Mouse (Mus musculus) bone marrow, adult 2 months (tissue): ENCODE data around the gene Tyk2. TPM values are rescaled to one million over a fixed set of nuclear protein-coding genes. Genes with fewer than 3 reads are reported as not detected.
A peak's percentile ranks its signal among the peaks of the same experiment; 100 is the strongest.

Experiments
- H3K27ac ChIP-seq: fragments of 200-500 bp; 2 replicates; pipeline ENCODE4 v1.5.1; 2012; ENCODE audit warnings: low read depth, mild to moderate bottlenecking, control low read depth, inconsistent platforms, low read length; ENCODE audit not compliant: control insufficient read depth, poor library complexity, insufficient read depth
- H3K4me1 ChIP-seq: fragments of 200-500 bp; 2 replicates; pipeline ENCODE4 v1.6.1; 2011; ENCODE audit warnings: low read length; ENCODE audit not compliant: control insufficient read depth, insufficient read depth
- H3K4me3 ChIP-seq: fragments of 200-500 bp; replicated peaks from 2 replicates; pipeline ENCODE3; 2011; ENCODE audit warnings: mild to moderate bottlenecking, low read depth, low read length, control low read depth; ENCODE audit not compliant: control insufficient read depth
- CTCF ChIP-seq: fragments of 200-500 bp; IDR thresholded peaks from 2 replicates; pipeline ENCODE4 v1.5.1; 2011; ENCODE audit warnings: low read length, control low read depth; ENCODE audit not compliant: control insufficient read depth, insufficient read depth
- POLR2A ChIP-seq: fragments of 200-500 bp; IDR thresholded peaks from 2 replicates; pipeline ENCODE4 v1.6.1; 2011; ENCODE audit warnings: low read depth, mild to moderate bottlenecking, control low read depth, low read length, borderline replicate concordance; ENCODE audit not compliant: control insufficient read depth
- WGBS: fragments of 180-500 bp; shearing (Covaris S2); methylation state at CpG from one replicate; pipeline ENCODE4 v1.1.7; 2018; 5-methylcytosine and 5-hydroxymethylcytosine counted together
- polyA plus RNA-seq: library from polyadenylated mRNA; stranded (reverse); fragments of >200 nt; gene quantifications from 2 replicates; pipeline ENCODE4 v1.2.4, GENCODE M21; 2011; ENCODE audit warnings: low replicate concordance; ENCODE audit not compliant: missing spikeins, insufficient read depth, insufficient read length

Gene Tyk2
- polyA plus RNA-seq, 1 experiment = 27.9 TPM

DNA sequence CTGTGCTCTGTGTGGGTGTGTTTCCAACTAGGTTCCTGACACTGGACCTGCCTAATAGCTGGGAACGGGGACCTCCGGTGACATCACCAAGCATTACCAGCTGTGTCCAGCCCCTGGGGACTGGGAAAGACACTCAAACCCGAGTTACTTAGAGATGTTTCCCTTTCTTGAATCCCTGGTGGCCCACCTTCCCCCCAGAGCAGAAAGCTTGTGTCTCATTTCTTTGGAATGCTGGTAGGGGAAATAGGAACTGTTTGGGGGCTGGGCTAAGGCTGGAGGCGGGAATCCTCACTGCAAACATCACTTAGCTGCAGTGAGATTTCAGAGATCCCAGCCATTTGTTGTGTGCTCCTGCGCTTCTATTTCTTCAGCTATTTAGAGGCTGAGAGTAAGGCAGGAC, 22.8 kb upstream of the Tyk2 start:
- H3K27ac ChIP-seq = no peak overlapping the region
- H3K4me1 ChIP-seq = peaks cover 6% of the 10 kb centered on the region
- H3K4me3 ChIP-seq = no peak overlapping the region
- 44% methylated on average over 5 of the region's 5 CpGs for WGBS
- TF ChIP-seq CTCF (no peak), POLR2A (no peak)

DNA sequence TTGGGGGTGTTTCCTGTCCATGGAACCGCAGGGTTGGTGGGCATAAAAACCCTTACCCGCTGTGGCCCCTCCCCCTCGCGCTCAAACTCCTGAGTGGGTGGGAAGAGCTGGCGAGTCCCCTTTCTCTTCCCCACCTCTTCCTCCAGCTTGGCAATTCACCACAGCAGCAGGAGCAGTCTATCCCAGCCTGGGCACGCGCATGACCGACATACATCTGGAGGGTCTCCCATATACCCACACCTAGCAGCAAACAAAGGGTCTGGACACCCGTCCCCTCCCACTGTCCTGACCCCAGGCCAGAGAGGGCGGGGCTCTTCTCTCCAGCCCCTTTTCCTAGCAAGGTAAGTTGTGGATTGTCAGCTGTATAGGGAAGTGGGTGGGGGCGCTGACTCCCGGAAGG, 22.3 kb upstream of the Tyk2 start:
- 10% methylated on average over 12 of the region's 12 CpGs for WGBS
- TF ChIP-seq CTCF = no peak
- no peak for TF ChIP-seq POLR2A
- Histone ChIP-seq H3K4me3 (no peak overlapping the region), H3K4me1 (peaks cover 7% of the 10 kb centered on the region), H3K27ac (no peak overlapping the region)

DNA sequence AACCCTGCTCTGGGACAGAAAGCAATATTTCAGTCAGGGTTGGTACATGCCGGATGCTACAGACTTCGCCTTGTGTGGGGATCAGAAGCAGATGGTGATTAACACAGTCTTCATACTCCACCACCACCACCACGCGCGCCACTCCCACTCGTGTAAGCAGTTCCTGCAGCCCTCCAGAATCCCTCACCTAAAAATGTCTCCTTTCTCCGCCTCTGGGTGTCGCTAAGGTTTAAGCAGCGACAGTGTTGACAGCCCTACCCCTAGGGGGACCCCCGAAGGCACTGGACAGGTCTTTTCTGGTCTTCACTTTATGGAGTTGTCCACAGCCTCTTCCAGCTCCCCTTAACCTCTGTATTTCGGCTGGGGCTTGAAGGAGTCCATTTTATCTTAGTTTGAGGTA, 21.7 kb upstream of the Tyk2 start:
- TF ChIP-seq POLR2A = no peak
- peak; percentile 45; the same call in 1 of the 2 replicates for TF ChIP-seq CTCF
- H3K27ac ChIP-seq = no peak overlapping the region
- 2% methylated on average over 11 of the region's 11 CpGs for WGBS
- no peak overlapping the region for H3K4me3 ChIP-seq
- peaks cover 7% of the 10 kb centered on the region for H3K4me1 ChIP-seq

DNA sequence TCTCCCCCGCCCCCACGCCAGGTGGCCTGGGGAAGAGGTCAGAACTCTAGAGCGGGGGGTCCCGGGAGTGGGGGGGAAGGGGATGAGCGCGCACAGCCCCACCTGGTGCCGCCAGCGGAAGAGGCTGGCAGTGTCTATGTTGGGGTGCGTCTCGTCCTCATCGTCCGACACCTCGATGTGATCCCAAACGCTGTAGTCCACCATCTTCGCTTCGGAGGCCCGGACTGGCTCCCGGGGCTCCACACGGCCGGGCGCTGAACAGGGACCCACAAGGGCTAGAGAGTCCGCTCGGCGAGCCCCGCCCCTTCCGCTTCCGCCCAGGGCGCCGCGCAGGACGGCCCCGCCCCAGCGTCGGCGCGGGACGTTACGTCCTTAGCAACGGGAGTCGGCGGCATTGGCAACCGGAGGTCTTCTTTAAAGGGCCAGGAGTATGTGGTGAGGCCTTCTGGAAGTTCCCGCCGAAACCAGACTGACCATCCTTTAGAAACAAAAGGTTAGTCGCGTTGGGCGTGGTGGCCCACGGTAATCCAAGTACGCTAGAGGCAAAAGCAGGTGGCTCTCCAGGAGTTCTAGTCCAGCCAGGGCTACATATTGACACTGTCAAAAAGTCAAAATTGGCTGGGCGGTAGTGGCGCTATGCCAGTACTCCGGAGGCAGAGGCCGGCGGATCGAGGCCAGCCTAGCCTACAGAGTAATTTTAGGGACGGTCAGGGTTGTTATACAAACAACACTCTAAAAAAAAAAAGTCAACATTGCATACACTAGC, 18.8 kb upstream of the Tyk2 start, which contains the start of gene Cdc37:
Gene Cdc37, minus strand, starts transcription at position 329 of the 766 bp plus-strand sequence.
- 3% methylated on average over 56 of the region's 56 CpGs for WGBS
- peak; percentile 63; the same call in 1 of the 2 replicates for TF ChIP-seq POLR2A
- TF ChIP-seq CTCF = no peak
- Histone ChIP-seq H3K4me3 (peak within 1 kb of the TSS; percentile 99), H3K27ac (peak within 1 kb of the TSS; percentile 83), H3K4me1 (peaks cover 9% of the 10 kb centered on the region)

DNA sequence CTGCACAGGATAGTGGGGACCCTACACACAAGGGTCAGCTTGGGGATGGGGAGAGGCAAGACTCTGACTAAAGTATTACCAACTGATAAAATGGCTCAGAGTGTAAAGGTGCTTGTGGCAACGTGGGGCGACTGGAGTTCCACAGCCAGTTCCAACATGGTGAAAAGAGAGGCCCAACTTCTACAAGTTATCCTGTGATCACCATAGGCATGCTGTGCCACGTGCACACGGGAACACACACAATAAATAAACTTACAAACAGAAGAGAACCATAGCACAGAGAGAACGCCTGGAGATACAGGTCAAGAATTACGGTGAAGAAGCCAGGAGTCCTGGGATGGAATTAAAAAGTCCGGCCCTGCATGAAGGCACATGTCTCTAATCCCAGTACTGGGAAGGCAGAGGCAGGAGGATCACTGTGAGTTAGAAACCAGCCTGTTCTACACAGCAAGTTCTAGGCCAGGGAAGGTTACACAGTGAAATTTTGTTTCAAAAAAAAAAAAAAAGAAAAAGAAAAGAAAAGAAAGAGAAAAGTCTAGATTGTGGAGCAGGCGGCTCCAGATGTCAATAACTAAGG, 18.1 kb upstream of the Tyk2 start:
- Histone ChIP-seq H3K4me3 (peak overlapping the region; percentile 99), H3K27ac (peak overlapping the region; percentile 83; the same call in 1 of the 2 replicates), H3K4me1 (peaks cover 9% of the 10 kb centered on the region)
- TF ChIP-seq POLR2A (no peak), CTCF (no peak)
- 2% methylated on average over 8 of the region's 8 CpGs for WGBS

DNA sequence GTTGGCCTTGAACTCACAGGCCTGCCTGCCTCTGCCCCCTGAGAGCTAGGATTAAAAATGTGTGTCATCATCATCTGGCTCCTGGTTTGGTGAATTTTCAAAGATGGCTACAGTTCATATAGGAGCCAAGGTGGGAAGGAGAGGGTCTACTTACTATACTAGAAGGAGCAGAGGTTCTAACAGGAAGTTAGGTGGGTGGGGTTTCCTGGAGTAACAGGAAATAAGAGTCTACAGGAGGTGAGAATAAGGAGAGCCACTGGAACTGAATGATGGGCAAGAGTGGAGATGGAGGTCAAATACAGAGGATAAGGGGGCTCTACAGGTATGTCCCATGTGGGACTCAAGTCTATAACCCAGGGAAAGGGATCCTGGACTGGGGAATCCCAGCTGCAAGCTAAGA, 17.4 kb upstream of the Tyk2 start:
- TF ChIP-seq CTCF (no peak), POLR2A (no peak)
- peaks cover 9% of the 10 kb centered on the region for H3K4me1 ChIP-seq

DNA sequence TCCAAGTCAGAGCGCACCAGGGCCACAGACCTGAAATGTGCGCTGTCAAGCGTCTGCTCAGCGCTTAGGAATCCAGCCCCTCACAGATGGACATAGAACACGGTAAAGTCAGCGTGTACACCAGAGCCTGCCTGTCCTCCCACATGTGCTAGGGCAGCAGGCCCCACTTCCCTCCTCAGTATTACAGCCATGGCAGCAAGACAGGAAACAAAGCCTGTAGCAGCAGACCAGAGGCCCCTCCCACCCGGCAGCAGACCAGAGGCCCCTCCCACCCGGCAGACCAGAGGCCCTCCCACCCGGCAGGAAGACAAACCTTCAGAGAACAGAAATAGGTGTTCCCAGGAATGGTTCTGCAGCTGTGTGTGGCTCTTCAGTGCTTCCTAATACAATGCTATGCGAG, 15.7 kb upstream of the Tyk2 start:
- H3K4me1 ChIP-seq = peaks cover 7% of the 10 kb centered on the region
- peak overlapping the region; percentile 0 for H3K4me3 ChIP-seq
- no peak for TF ChIP-seq CTCF
- 7% methylated on average over 10 of the region's 10 CpGs for WGBS
- no peak overlapping the region for H3K27ac ChIP-seq

More for the DNA sequence above, 17.4 kb upstream of the Tyk2 start:
- Histone ChIP-seq H3K27ac (no peak overlapping the region), H3K4me3 (no peak overlapping the region)

DNA sequence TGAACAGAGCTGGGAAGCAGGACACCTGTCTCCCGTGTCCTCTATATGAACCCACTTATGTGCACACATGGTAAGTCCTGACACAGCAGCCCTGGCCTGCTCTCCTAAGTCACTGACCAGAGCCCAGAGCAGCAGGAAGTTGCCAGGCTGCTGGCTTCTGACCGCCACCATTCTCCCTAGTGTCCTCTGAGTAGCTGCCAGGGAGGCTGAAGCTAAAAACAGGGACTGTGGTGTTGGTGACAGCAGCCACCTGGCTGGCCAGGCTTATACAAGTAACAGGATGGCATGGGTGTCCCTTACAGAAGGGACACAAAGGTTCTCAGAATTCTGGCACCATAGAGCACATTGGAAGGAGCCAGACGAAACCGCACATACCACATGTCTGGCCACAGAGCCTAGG, 14.4 kb upstream of the Tyk2 start:
- 82% methylated on average over 4 of the region's 4 CpGs for WGBS
- no peak overlapping the region for H3K4me3 ChIP-seq
- no peak overlapping the region for H3K27ac ChIP-seq
- TF ChIP-seq POLR2A (no peak), CTCF (no peak)
- H3K4me1 ChIP-seq = peaks cover 7% of the 10 kb centered on the region

DNA sequence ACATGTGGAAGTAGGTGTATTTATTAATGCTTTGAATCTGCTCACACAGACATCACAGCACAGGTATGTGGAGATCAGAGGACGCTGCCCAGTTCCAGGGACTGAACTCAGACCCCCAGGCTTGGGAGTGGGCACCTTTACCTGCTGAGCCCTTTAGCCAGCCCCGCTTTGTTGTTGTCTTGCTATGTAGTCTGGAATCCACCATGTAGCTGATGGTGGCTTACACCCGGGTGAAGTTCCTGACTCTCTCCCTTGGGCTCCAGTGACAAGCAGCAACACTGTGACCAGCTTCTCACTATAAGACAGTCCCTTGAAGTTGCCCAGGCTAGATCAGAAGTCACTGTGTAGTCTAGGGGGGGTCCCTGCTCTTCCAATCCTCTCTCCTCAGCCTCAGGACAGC, 13.3 kb upstream of the Tyk2 start:
- H3K4me3 ChIP-seq = no peak overlapping the region
- no peak overlapping the region for H3K27ac ChIP-seq
- TF ChIP-seq POLR2A = no peak
- no peak for TF ChIP-seq CTCF
- 92% methylated on average over 3 of the region's 3 CpGs for WGBS
- peaks cover 7% of the 10 kb centered on the region for H3K4me1 ChIP-seq
